Mouse (Mus musculus) testis, adult 2 months (tissue): ENCODE results near the gene Rnf150.

Source experiments
- CTCF ChIP-seq: fragments of 200-500 bp; IDR thresholded peaks from 2 replicates; pipeline ENCODE4 v1.5.1; 2012; ENCODE audit warnings: low read depth, mild to moderate bottlenecking, inconsistent platforms, low read length, moderate library complexity; ENCODE audit not compliant: control insufficient read depth, insufficient read depth, insufficient replicate concordance
- POLR2A ChIP-seq: fragments of 200-500 bp; IDR thresholded peaks from 2 replicates; pipeline ENCODE4 v1.6.1; 2012; ENCODE audit warnings: low read depth, mild to moderate bottlenecking, inconsistent platforms, low read length, moderate library complexity; ENCODE audit not compliant: control insufficient read depth

- TF ChIP-seq POLR2A = no peak
- TF ChIP-seq CTCF = no peak
Observed at GRCm38 (mm10) chr8:82964537-82964936, 101.4 kb downstream of the Rnf150 start.
